15 mouse cellular contexts compared by ENCODE assay signal in genomic region chr8:122638601-122639000, GRCm38 (mm10). TPM values are rescaled to one million over a fixed set of nuclear protein-coding genes. Genes with fewer than 3 reads are reported as not detected.
DNase-seq lines count a peak whose midpoint lies in the region; ATAC-seq and TF ChIP-seq lines count a peak whose summit lies in the region.
"Had no signal": no experiment of that assay in that cellular context is flagged by ENCODE, and none has a peak within 500 bp of the region (broad histone marks: within the 10 kb centered on the region; RNA-seq: fewer than 3 reads in every experiment).

No protein-coding gene starts in this region.

- H3K27ac ChIP-seq in intestine, embryonic 15.5 days: peak overlapping the region; percentile 51; the same call in 1 of the 2 replicates
- H3K27ac ChIP-seq in intestine, postnatal 0 days (ENCODE audit: low read depth, low read length): no peak overlapping the region
- H3K27ac ChIP-seq in limb, embryonic 11.5 days (replicated peaks; ENCODE audit: low read depth, low read length): no peak overlapping the region
- H3K27ac ChIP-seq: heart, embryonic 10.5 days; left cerebral cortex, adult 2 months had no signal

- TF ChIP-seq POLR2A in brain, embryonic 14.5 days (IDR thresholded peaks at IDR 0.05; ENCODE audit: borderline replicate concordance, extremely low read depth, insufficient read depth, insufficient read length, poor library complexity, severe bottlenecking): no peak

- H3K4me2 ChIP-seq in intestine, embryonic 15.5 days (replicated peaks): no peak overlapping the region
- no peak overlapping the region for H3K4me2 ChIP-seq in intestine, postnatal 0 days (replicated peaks; ENCODE audit: low read depth)
- no peak overlapping the region for H3K4me2 ChIP-seq in limb, embryonic 11.5 days (ENCODE audit: low read depth, severe bottlenecking)

- no peaks in the 10 kb centered on the region for H3K36me3 ChIP-seq in intestine, embryonic 15.5 days
- H3K36me3 ChIP-seq in intestine, postnatal 0 days (ENCODE audit: control insufficient read depth, insufficient read depth): peaks cover 8% of the 10 kb centered on the region; the same call in 1 of the 2 replicates
- H3K36me3 ChIP-seq in limb, embryonic 11.5 days (ENCODE audit: control insufficient read depth, insufficient read depth, low read length): no peaks in the 10 kb centered on the region

- no peak for ATAC-seq in intestine, embryonic 15.5 days
- no peak for ATAC-seq in intestine, postnatal 0 days
- no peak for ATAC-seq in limb, embryonic 11.5 days (ENCODE audit: insufficient number of reproducible peaks, low FRiP score, low TSS enrichment, low read depth)
- no peak for ATAC-seq in granulocyte monocyte progenitor cell, adult 5-6 weeks (replicated peaks; ENCODE audit: poor library complexity, severe bottlenecking)

- peaks cover 57% of the 10 kb centered on the region for H3K4me1 ChIP-seq in intestine, embryonic 15.5 days (replicated peaks)
- H3K4me1 ChIP-seq in intestine, postnatal 0 days (replicated peaks; ENCODE audit: control insufficient read depth, insufficient read depth, low read length): peaks cover 19% of the 10 kb centered on the region; the same call in 1 of the 2 replicates
- H3K4me1 ChIP-seq in limb, embryonic 11.5 days (ENCODE audit: control insufficient read depth, insufficient read depth, low read length): peaks cover 25% of the 10 kb centered on the region

- no peaks in the 10 kb centered on the region for H3K27me3 ChIP-seq in intestine, embryonic 15.5 days (replicated peaks)
- H3K27me3 ChIP-seq in intestine, postnatal 0 days (replicated peaks; ENCODE audit: control insufficient read depth, insufficient read depth, low read length): no peaks in the 10 kb centered on the region
- no peaks in the 10 kb centered on the region for H3K27me3 ChIP-seq in limb, embryonic 11.5 days (ENCODE audit: control insufficient read depth, insufficient read depth, low read length)

- WGBS in intestine, embryonic 15.5 days: 69% methylated on average over 16 of the region's 16 CpGs
- WGBS in intestine, postnatal 0 days: 71% methylated on average over 16 of the region's 16 CpGs
- 80% methylated on average over 16 of the region's 16 CpGs for WGBS in limb, embryonic 11.5 days

- no peak for TF ChIP-seq CTCF in intestine, postnatal 0 days (IDR thresholded peaks at IDR 0.05; ENCODE audit: low read depth)
- no peak for TF ChIP-seq CTCF in brain, embryonic 14.5 days (IDR thresholded peaks at IDR 0.05; ENCODE audit: borderline replicate concordance, extremely low read depth, insufficient read depth, insufficient read length)

- H3K4me3 ChIP-seq in intestine, embryonic 15.5 days (replicated peaks): no peak overlapping the region
- H3K4me3 ChIP-seq in intestine, postnatal 0 days (ENCODE audit: low read depth, low read length): no peak overlapping the region
- H3K4me3 ChIP-seq in limb, embryonic 11.5 days (ENCODE audit: low read depth, low read length): no peak overlapping the region
- H3K4me3 ChIP-seq: heart, embryonic 10.5 days; left cerebral cortex, adult 2 months had no signal

- peak; percentile 44 for DNase-seq in brain, embryonic 14.5 days (ENCODE audit: low read depth)
- DNase-seq in cerebellum, postnatal 10 days: peak; percentile 81 to 84
- no peak for DNase-seq in limb, embryonic 11.5 days (ENCODE audit: low spot score)
- DNase-seq in urinary bladder, postnatal 14 days (ENCODE audit: low spot score): no peak
- DNase-seq in adrenal gland, adult 18-20 months (ENCODE audit: low spot score in 2 of 2): no peak
- DNase-seq: kidney, postnatal 14 days; lung, postnatal 14 days; thymus, postnatal 36 days had no signal

- H3K9me3 ChIP-seq in intestine, embryonic 15.5 days: no peaks in the 10 kb centered on the region
- no peaks in the 10 kb centered on the region for H3K9me3 ChIP-seq in intestine, postnatal 0 days (ENCODE audit: control insufficient read depth)
- no peaks in the 10 kb centered on the region for H3K9me3 ChIP-seq in limb, embryonic 11.5 days (ENCODE audit: control insufficient read depth, low read length)
- H3K9me3 ChIP-seq: heart, embryonic 10.5 days had no signal

- no peak overlapping the region for H3K9ac ChIP-seq in intestine, embryonic 15.5 days
- H3K9ac ChIP-seq in intestine, postnatal 0 days (ENCODE audit: low read depth, low read length): no peak overlapping the region; the same call in 1 of the 2 replicates
- H3K9ac ChIP-seq in limb, embryonic 11.5 days (ENCODE audit: low read length): 0 out of 2 replicates have a peak overlapping the region, but pooled peaks have one; percentile 5

RNA-seq across cellular contexts. Expression of gene Pabpn1l, which starts 16.1 kb away (rescaled TPM):
- polyA plus RNA-seq in intestine, embryonic 15.5 days (2015; fragmentation: Nextera tagmentation; extraction: Ambion mirVana): not detected in 2 replicates
- polyA plus RNA-seq in intestine, postnatal 0 days (2015; fragmentation: Nextera tagmentation; extraction: Ambion mirVana): 0.13 TPM in 1 of 2 replicates, not detected in the other
- 0.07 TPM in 1 of 2 replicates, not detected in the other for polyA plus RNA-seq in brain, embryonic 14.5 days (2012; rRNA removed)
- polyA plus RNA-seq in limb, embryonic 11.5 days (2014; fragmentation: Nextera tagmentation; extraction: Ambion mirVana): not detected in 2 replicates
- total RNA-seq in granulocyte monocyte progenitor cell, adult 5-6 weeks (2014; fragmentation: Nextera tagmentation): not detected in 2 replicates
- total RNA-seq in granulocyte monocyte progenitor cell, adult 5-6 weeks (2017): not detected in 2 replicates
- total RNA-seq in adrenal gland, adult 18-20 months (2021): not detected
- total RNA-seq: hematopoietic stem cell, adult 5-6 weeks; left cerebral cortex, adult 2 months; liver, adult 2 months had no signal
- polyA plus RNA-seq: liver, adult 2 months had no signal

RNA-seq across cellular contexts. Expression of gene Trappc2l, which starts 27.2 kb away (rescaled TPM):
- polyA plus RNA-seq in intestine, embryonic 15.5 days (2015; fragmentation: Nextera tagmentation; extraction: Ambion mirVana): 58.0 and 76.0 TPM in 2 replicates
- polyA plus RNA-seq in intestine, postnatal 0 days (2015; fragmentation: Nextera tagmentation; extraction: Ambion mirVana): 136 and 144 TPM in 2 replicates
- 132 and 142 TPM in 2 replicates for polyA plus RNA-seq in brain, embryonic 14.5 days (2012; rRNA removed)
- 45.0 and 45.4 TPM in 2 replicates for polyA plus RNA-seq in limb, embryonic 11.5 days (2014; fragmentation: Nextera tagmentation; extraction: Ambion mirVana)
- 41.0 and 55.7 TPM in 2 replicates for total RNA-seq in granulocyte monocyte progenitor cell, adult 5-6 weeks (2014; fragmentation: Nextera tagmentation)
- 16.1 and 21.7 TPM in 2 replicates for total RNA-seq in granulocyte monocyte progenitor cell, adult 5-6 weeks (2017)
- 10 to 100 TPM; 63.1 to 64.5 TPM for total RNA-seq in adrenal gland, adult 18-20 months (2021)

RNA-seq across cellular contexts. Expression of gene Galns, which starts 27.3 kb away (rescaled TPM):
- polyA plus RNA-seq in intestine, embryonic 15.5 days (2015; fragmentation: Nextera tagmentation; extraction: Ambion mirVana): 17.1 and 18.8 TPM in 2 replicates
- polyA plus RNA-seq in intestine, postnatal 0 days (2015; fragmentation: Nextera tagmentation; extraction: Ambion mirVana): 58.1 and 59.0 TPM in 2 replicates
- 5.9 and 8.2 TPM in 2 replicates for polyA plus RNA-seq in brain, embryonic 14.5 days (2012; rRNA removed)
- polyA plus RNA-seq in limb, embryonic 11.5 days (2014; fragmentation: Nextera tagmentation; extraction: Ambion mirVana): 5.2 and 5.5 TPM in 2 replicates
- total RNA-seq in granulocyte monocyte progenitor cell, adult 5-6 weeks (2014; fragmentation: Nextera tagmentation): 39.0 and 46.3 TPM in 2 replicates
- total RNA-seq in granulocyte monocyte progenitor cell, adult 5-6 weeks (2017): 36.1 and 46.6 TPM in 2 replicates
- 1 to 10 TPM; 5.0 to 6.1 TPM for total RNA-seq in adrenal gland, adult 18-20 months (2021)

Comparison
In these comparisons a context has a peak if more than half of its experiments do, and no peak if none do; other contexts are left out.
1. DNase-seq: peak in brain, embryonic 14.5 days (single experiment) and cerebellum, postnatal 10 days (2 of 2); none in limb, embryonic 11.5 days (single experiment), urinary bladder, postnatal 14 days (single experiment) and adrenal gland, adult 18-20 months (0 of 2).